Mouse (Mus musculus): ENCODE data around the gene Zfp658.

DNA sequence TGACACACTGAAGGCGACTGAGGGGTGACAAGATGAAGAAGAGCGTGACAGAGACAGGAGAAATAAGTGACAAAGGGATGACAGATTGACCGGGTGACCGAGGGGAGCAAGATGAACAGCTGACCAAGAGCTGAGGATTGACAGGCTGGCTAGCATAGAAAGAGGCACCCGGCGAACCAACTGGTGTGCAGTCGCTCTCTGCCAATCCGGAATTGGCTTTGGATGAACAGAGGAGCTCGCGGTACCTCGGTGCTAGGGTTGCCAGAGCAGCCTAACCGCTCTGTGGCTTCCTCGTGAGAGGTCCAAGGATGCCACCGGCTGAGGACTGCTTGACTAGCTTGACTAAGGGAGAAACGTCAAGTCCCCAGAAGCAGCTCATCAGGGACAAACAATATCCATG lies 43.7 kb upstream of the Zfp658 start:
- no peak for TF ChIP-seq POLR2A (IDR thresholded peaks at IDR 0.05; ENCODE audit: insufficient read depth, low read length)
- no peak for TF ChIP-seq CTCF (IDR thresholded peaks at IDR 0.05; ENCODE audit: low read depth, low read length)
